Mouse (Mus musculus): ENCODE data around the gene Grsf1.

The Grsf1 gene

DNA sequence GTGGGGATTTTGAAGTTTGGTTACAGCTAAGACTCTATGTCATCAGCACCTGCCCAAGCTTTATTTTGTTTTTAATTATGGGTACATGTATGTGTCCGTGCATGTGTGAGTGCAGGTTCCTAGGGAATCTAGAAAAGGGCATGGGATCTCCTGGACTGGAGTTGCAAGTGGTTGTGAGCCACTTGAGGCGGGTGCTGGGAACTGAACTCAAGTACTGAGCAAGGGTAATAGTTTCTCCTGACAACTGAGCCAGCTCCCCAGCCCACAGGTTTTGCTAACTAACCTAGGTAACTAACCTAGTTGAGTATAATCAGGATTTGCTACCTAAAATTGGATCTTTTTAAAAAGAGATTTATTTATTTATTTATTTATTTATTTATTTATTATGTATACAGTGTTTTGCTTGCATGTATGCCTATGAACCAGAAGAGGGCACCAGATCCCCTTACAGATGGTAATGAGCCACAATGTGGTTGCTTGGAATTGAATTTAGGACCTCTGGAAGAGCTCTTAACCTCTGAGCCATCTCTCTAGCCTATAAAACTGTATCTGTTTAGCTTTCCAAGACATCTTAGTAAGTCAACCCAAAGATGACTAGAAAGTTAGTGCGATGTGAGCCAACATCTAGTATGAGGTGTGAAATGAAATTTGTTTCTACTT, 13.4 kb upstream of the Grsf1 start:
- CTCF ChIA-PET: no interaction called here

- CTCF ChIA-PET: interaction anchor here (0.7 kb wide), 1 partner anchor 59 kb away, joined by 3 read pairs; no protein-coding TSS in a partner anchor
These were observed 12.7 kb upstream of the Grsf1 start for GRCm38 (mm10) chr5:88688583-88689187.

GRCm38 (mm10) chr5:88687996-88688406, 12.0 kb upstream of the Grsf1 start:
- CTCF ChIA-PET: interaction anchor here (0.7 kb wide), 1 partner anchor 59 kb away, joined by 3 read pairs; no protein-coding TSS in a partner anchor

- CTCF ChIA-PET: no interaction called here
These were observed 9.9 kb upstream of the Grsf1 start for GRCm38 (mm10) chr5:88685745-88686299.

GRCm38 (mm10) chr5:88685306-88685705, 9.3 kb upstream of the Grsf1 start:
- CTCF ChIA-PET: no interaction called here

GRCm38 (mm10) chr5:88684226-88684625, 8.3 kb upstream of the Grsf1 start:
- CTCF ChIA-PET: no interaction called here

DNA sequence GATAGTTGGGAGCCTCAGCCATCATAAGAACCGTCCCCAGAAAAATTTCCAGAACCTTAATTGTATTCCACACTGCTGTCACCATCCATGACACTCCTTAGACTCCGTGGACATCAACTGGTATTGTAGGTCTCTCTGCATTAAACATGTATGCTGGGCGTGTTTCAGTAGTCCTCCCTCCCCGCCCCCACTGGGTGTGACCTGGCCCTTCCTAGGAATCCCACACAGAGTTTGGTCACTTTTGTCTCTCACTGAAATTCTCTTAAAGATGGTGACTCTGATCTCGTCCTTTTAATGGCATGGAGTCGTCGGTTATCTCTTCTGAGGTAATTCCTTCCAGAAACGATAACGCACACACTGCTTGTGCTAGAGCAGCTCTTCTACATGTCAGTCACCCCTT, 7.7 kb upstream of the Grsf1 start:
- CTCF ChIA-PET: no interaction called here

DNA sequence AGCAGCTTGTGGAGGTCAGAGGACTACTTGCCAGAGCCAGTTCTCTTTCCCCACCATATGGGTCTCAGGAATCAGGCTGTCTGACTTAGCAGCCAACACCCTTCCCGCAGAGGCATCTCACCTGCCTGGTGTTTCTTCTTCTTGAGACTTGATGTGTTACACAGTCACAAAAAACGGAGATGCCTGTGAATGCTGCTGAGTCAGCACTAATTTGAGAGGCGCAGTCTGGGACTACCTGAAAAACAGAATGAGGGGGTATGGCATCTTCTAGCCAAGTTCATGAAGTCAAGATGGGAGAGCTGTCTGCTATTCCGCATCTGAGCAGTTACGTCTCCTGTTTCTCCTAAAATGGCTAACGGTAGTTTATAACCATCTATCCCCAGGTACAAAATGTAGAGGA, 4.6 kb upstream of the Grsf1 start:
- CTCF ChIA-PET: no interaction called here

DNA sequence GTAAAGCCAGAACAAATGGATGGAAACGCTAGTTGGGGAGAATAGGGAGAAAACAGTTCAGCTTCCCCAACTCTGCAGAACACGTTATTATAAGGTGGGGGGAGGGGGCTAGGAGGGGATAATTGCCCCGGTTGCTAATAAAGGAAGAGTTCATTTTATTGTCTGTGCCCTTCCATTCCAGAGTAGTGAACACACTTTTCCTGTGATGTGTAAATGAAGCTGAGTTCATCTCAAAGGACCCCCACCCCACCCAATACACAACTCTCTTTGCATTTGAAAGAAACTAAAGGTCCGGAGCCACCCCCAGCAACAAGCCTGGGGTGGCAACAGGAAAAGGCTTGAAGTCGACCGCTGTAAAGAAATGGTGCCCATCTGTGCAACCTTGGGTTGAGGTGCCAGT, 3.4 kb upstream of the Grsf1 start:
- CTCF ChIA-PET: no interaction called here

DNA sequence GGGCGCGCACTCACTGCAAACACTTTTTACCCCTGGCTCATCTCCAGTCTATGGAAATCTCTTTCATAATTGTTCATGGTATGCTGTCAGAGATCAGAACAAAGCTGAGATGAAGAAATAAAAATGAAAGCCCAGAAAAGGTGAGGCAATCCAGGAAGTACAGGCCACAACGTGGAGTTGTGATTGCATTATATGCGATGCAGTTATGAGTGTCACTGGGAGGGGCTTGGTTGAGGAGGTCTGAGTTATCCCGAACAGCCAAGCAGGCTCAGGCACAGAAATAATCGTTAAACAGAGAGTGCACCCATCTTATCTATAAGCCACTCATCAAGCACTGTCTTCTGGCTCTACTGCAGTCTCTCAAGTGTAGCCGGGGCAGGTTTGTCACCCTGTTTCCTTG, 3.0 kb upstream of the Grsf1 start:
- CTCF ChIA-PET: no interaction called here

DNA sequence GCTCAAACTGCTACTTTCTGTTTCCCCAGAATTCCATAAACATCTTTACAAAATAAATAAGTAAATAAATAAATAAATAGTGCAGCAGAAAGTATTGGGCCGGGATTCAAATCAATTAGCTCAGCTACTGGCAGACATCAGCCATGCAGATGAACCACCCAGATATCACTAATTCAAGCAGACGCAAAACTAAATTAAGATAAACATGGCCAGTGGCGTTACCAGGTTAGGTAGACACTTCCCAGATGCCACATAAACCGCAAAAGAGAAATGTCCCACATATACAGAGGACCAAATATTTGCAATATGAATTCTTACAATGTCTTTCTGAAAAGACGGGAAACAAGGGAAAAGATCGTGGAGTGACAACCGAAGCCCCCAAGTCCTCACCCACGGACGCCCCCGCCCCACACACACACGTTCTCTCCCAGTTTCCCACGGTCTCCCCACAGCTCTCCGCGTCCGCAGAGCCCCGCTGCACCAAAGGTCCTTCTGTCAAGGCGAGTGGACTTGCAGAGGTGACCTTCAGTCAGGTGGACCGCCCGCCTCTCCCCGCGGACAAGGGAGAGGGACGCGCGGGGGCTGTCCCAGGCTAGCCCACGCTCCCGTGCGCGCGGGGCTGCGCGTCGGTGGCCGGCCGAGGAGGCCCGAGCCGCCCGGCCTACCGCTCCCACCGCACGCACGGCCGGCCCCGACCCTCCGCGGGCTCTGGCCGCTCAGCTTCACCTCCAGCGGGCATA, 1.1 kb downstream of the Grsf1 start:
- CTCF ChIA-PET: no interaction called here

DNA sequence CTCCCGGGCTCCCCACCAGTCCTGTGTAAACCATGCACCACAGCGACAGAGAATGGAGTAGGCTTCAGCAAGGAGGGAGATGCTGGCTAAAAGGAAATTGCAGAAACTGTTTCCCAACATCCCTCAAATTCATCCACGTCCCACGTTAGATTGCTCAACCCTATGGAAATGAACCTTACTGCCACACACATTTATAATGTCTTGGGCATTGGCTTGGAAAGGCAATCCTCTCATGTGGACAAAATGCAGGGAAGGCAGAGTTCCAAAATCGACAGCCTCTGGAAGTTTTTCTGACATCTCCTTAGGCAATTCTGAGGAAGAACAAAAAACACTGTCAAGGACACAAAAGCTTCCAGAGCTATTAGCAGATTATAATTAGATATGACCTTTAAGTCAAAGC, 12.1 kb downstream of the Grsf1 start:
- CTCF ChIA-PET: no interaction called here

GRCm38 (mm10) chr5:88663151-88663550, 12.8 kb downstream of the Grsf1 start:
- CTCF ChIA-PET: no interaction called here

DNA sequence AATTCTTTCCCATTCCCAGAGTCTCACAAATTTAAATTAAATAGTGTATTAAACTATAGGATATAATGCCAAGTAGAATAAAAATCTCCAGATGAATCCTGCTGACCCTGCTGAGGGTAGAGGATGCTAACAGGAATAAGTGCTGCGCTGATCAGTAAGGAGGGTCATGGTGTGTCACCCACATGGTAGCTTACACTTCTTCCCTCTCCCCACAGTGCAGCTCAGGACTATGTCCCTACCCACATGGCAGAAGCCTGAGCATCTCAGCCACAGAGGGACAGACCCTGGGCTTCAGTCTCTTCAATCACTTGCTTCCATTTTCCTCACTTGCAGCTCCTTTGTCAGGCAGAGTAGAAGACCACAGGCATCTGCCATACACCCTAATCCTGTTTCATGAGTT, 18.1 kb downstream of the Grsf1 start:
- CTCF ChIA-PET: no interaction called here

DNA sequence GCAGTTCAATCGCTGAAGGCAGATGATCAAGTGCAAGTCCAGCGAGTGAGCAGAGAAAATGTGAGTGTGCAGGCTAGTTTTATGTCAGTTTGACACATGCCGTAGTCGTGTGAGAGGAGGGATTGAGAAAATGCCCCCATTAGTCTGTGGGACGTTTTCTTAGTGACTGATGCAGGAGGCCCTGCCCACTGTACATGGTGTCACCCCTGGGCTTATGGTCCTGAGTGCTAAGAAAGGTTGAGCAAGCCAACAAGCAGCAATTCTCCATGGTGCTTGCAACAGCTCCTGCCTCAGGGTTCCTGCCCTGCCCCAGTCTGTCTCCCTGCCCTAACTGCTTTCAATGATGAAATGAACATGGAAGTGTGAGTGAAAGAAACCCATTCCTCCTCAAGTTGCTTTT, 23.4 kb downstream of the Grsf1 start:
- CTCF ChIA-PET: no interaction called here

GRCm38 (mm10) chr5:88649250-88650173, 26.5 kb downstream of the Grsf1 start:
- CTCF ChIA-PET: no interaction called here

GRCm38 (mm10) chr5:88645405-88645804, 30.6 kb downstream of the Grsf1 start:
- CTCF ChIA-PET: no interaction called here

- CTCF ChIA-PET: no interaction called here
These were observed 31.1 kb downstream of the Grsf1 start for GRCm38 (mm10) chr5:88644901-88645300.

GRCm38 (mm10) chr5:88643491-88643890, 32.5 kb downstream of the Grsf1 start:
- CTCF ChIA-PET: no interaction called here

DNA sequence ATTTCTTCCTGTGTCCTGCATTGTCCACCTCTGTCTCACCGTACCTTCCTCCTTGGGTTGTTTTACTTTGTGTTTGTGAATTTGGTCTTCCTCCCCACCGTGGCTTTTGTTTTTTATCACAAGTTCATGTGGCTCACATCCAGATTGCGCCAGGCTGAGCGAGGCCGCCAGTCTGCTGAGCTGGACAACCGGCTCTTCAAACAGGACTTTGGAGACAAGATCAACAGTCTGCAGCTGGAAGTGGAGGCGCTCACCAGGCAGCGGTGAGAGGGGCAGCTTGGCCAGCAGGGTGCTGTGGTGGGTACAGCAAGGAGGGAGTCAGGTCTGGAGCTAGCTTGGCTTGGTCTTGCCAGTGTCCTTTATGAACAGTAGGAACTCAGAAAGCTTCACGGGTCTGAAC, 33.2 kb downstream of the Grsf1 start:
- CTCF ChIA-PET: no interaction called here

GRCm38 (mm10) chr5:88634076-88634475, 41.9 kb downstream of the Grsf1 start:
- CTCF ChIA-PET: no interaction called here

DNA sequence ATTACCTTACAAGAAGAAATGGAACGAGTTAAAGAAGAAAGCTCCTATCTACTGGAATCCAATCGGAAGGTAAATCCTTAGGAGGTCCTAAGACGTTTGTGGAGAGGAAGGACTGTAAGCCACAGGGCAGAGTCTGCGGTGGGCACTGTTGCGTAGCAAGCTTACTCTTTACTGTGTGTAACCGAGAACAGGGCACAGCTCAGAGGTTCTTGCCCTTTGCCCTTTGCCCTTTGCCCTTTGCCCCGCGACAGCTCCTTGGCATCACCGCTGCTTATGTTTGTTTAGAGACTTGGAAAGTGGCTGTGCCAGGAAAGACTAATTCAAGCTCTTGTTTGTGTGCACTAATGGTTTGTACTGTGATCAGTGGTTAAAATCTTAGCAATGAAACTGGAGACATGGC, 43.5 kb downstream of the Grsf1 start:
- CTCF ChIA-PET: no interaction called here

All from spleen, embryonic (tissue).